Mouse (Mus musculus): ENCODE measurements at regions not wholly inside any gene's neighbourhood (a gene's known extent, or its start where the extent isn't known, plus 50 kb on each side); places are given as distances from the start of the nearest gene placed in this dataset.
A peak's percentile ranks its signal among the peaks of the same experiment; 100 is the strongest.
"Not testable (repeated sequence)": the region's sequence is repeated elsewhere in the genome, so short reads cannot be mapped to it uniquely, and the experiment has no call there.

- DNase-seq, result no peak
These were observed 213.2 kb upstream of the Stxbp6 start for GRCm38 (mm10) chr12:45287759-45288158.

DNA sequence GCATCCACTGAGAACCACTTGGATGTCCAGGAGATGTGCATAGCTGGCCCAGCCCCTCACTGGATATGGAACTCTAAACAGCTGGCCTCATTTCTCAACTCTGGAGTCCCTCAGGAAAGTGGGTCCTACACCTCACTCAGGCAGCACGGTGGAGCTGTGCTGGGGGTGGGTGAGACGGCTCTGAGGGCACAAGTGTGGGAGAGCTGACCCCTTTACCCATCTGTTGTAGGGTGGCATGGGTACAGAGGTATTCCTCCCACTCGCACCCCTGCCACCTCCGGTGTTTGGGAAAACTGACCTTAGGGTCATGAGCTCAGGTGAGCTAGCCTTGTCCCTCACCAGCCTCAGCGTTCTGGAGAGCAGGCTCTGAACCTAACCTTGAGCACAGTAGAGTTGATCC is 181.8 kb upstream of the Stxbp6 start:
- DNase-seq, result no peak

DNA sequence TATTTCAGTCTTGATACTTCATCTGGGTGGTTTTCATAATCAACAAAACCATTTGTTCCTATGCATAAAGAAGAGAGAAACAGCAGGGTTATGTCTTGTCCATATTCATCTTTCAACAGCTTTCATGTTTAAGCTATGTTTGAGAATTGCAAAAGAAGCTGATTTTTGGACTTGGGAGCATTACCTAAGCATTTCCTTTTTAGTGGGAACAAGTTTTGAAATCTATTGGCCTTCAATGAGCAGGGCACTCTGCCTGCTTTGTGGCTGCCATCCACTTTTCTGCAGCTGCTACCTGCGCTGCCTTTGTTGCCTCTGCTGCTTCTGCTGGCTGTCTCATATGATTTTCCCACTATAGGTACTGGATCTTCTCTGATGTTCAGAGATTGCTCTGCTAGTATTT is 136.6 kb upstream of the Stxbp6 start:
- no peak for DNase-seq

DNA sequence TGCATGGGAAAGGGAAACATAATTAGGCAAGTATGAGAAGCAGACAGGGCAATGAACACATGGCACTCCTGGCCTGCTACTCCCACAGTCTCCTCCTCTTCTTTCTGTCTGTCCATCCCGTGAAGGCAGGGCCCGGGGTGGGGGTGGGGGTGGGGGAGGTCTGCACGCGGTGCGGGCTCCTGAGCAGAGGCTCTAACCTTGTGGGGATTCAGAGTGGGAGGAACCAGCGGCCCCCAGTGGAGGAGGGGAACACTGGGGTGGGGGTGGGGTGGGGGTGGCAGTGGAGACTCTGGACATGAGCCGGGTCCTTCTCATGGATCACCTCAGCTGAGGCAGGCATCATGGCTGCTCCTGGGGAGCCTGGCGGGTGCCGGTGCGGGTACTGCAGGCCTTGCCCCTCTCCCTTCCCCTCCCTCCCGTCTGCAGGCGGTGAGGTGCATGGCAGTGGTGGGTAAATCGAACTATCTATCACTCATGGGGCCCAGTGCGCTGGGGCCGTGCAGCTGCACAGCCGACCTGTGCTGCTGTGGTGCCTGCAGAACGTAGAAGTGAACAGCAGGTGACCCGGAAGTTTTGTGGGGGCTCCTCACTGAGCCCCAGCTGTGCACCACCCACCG is 120.9 kb upstream of the Stxbp6 start:
- no peak for DNase-seq

DNA sequence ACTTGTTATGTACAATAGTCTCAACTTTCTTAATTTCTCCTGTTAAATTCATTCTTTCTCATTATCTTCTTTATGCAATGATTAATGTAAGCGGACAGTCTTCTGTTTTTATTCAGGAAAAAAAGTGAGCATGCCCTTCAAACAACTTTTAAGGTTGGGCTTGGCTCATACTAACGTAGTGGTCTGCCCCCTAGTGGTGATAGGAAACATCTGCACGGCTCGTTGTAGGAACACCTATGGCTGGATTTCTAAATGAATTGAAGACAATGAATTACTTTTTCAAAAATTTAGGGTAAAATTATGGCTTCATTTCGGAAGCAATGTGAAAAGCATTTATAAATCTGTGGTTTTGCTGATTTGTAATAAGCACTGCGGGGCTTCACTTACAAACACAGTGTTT is 112.6 kb upstream of the Stxbp6 start:
- DNase-seq, result no peak

- no peak for DNase-seq
These were observed 110.0 kb upstream of the Stxbp6 start for GRCm38 (mm10) chr12:45184510-45184909.

DNA sequence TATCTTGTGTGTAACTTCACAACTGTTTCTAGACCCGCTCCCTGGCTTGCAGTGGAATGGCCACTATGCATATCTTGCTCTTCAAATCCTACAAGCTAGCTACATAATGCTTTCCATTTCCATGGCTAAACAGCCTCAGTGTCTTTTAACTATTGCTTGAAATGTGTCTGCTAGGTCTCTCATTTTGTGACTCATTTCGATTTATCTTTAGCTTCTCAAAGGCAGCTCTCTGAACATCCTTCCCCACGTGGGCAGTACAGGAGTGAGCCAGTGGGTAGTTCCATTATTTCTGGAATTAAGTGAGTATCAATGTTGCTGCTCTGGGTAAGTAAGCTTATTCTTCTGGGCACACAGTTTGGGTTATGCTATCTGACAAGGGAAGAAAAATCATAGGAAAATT is 102.9 kb upstream of the Stxbp6 start:
- no peak for DNase-seq

GRCm38 (mm10) chr12:45175259-45175658 is 100.8 kb upstream of the Stxbp6 start:
- DNase-seq, result not testable (repeated sequence)

DNA sequence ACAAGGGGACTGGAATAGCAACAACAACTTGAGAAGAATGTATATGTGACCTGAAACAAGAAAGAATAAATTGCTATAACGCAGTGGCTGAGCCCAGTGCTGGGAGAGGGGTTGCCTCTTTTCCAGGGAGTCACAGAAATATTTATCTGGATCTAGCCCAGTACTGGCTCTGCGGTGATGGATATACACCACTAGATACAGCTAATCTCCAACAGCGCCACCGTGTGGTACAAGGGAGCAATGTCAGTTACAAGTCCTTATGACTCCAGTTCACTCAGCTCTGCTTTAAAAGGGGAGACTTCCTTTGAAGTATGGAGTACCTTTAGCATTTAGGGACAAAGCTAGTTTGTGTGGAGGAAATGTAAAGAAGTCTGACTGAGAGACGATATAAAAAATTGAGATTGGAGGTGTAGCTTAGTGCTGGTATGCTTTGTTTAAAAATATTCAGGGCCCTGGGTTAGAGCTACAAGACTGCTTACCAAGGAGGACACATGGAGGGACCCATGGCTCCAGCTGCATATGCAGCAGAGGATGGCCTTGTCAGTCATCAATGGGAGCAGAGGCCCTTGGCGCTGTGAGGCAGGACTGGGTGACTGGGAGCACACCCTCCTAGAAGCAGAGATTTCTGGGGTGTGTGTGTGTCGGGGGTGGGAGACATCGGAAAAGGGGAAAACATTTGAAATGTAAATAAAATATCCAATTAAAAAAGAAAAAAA is 97.6 kb upstream of the Stxbp6 start:
- peak; percentile 66 for DNase-seq

DNA sequence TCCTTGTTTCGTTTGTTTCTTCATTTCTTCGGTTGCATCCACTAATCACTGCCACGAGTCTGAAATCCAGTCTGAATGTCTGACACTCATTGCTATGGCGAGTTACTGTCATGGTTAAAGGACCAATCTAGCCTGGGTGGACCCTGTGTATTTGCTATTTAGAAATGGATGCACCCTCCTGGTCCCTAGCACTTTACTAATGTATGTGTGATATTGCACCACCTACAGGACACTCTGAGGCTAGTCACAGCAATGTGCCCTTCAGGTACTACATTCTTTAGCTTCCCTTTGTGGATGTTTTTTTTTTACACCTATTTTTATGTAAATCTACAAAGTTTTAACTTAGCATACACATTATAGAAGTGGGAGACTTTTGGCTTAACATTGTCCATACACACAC is 87.5 kb upstream of the Stxbp6 start:
- no peak for DNase-seq

DNA sequence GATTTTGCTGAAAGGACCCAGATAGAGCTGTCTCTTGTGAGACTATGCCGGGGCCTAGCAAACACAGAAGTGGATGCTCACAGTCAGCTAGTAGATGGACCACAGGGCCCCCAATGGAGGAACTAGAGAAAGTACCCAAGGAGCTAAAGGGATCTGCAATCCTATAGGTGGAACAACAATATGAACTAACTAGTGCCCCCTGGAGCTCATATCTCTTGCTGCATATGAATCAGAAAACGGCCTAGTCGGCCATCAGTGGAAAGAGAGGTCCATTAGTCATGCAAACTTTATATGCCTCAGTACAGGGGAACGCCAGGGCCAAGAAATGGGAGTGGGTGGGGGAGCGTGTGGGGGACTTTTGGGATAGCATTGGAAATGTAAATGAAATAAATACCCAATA is 87.1 kb upstream of the Stxbp6 start:
- not testable (repeated sequence) for DNase-seq

- no peak for DNase-seq
These were observed 84.5 kb upstream of the Stxbp6 start for GRCm38 (mm10) chr12:45158986-45159385.

DNA sequence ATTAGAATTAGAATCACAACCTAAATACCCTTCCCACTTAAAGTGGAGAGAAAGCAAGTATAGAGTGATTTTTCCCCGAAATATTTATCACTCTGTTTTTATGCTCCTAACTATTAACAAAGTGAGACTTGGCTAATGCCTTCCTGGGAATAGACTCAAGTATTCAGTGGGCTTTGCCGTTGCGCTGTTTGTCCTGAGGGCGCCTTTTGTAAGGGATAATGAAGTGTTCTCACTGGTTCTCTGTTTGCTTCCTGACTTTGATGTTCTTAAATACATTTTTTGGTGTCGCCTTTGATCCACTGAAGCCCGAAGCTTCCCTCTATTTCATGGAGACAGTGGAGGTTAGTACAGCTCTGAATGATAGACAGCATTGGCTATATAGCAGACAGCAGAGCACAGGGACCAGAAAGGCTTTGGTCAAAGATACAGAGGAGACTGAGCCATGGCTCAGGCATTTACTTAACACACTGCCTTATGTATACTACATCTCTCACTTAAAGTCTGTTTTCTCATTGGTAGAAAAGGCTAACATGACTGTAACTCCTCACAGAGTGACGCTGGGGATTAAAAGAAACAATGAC is 63.0 kb upstream of the Stxbp6 start:
- no peak for DNase-seq

DNA sequence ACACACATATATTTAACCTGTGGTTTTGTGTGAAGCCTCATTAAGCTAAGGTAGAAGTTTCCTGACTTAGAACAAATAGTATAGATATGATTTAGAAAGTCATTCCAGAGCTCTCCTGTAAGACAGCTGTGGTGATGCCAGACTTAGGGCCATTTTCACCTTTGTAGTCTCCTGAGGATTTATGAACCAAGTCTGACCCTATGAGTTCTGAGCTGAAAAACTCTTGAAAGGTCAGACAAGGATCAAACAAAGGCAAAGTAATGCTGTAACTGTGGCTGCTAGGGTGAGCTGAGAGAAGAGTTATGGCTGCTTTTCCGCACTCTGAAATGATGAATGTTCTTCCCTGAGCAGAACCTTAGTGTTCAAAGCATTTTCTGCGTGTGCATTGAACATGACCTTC is 58.9 kb upstream of the Stxbp6 start:
- DNase-seq, result no peak

DNA sequence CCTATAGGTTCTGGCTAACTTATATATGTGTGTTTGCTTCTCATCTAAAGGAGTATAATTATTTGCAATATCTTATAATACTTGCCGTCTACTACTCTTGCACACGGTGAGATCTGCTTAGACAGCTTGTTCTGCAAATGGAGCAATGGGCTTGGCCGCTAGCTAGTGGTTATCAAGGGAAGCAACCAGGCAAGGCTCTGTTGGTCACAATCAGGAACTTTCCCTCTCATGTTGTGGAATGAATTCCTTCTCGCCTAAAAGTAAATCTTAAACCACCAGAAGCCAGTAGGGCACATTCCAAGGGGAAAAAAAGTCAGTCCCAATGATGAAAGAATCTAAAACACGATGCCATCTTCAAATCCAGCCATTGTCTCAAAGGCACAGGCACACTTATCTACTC is 56.6 kb upstream of the Stxbp6 start:
- no peak for DNase-seq

- DNase-seq, result no peak
These were observed 51.4 kb upstream of the Stxbp6 start for GRCm38 (mm10) chr12:45125866-45126265.

All from right cerebral cortex, postnatal 25 days (tissue).